Mouse (Mus musculus) liver, postnatal 0 days (tissue): Measurements from ENCODE around the gene Tbc1d8. TPM values are rescaled to one million over a fixed set of nuclear protein-coding genes. Genes with fewer than 3 reads are reported as not detected.

Source experiments
- ATAC-seq: fragments of 200-750 bp; cut with Nextera tagmentation; 2 replicates; pipeline ENCODE4 v1.8.0; 2017; ENCODE audit warnings: mild to moderate bottlenecking, moderate library complexity
- DNase-seq: peaks from one replicate; pipeline ENCODE4 v3.0.0-alpha.2; 2016
- H3K27ac ChIP-seq: fragments of 300-500 bp; sonication (generic); 2 replicates; pipeline ENCODE4 v1.5.1; 2014; ENCODE audit warnings: antibody characterized with exemption, moderate library complexity, mild to moderate bottlenecking, low read depth
- H3K27me3 ChIP-seq: fragments of 300-500 bp; sonication (generic); 2 replicates; pipeline ENCODE4 v1.6.1; 2014; ENCODE audit warnings: low read length, control low read depth, mixed read lengths; ENCODE audit not compliant: insufficient read depth
- H3K36me3 ChIP-seq: fragments of 300-500 bp; sonication (generic); replicated peaks from 2 replicates; pipeline ENCODE4 v1.6.1; 2014; ENCODE audit warnings: mild to moderate bottlenecking, control low read depth, low read length, moderate library complexity, mixed read lengths; ENCODE audit not compliant: insufficient read depth
- H3K4me1 ChIP-seq: fragments of 300-500 bp; sonication (generic); 2 replicates; pipeline ENCODE4 v1.6.1; 2014; ENCODE audit warnings: antibody characterized with exemption, mild to moderate bottlenecking, control low read depth; ENCODE audit not compliant: insufficient read depth
- H3K4me2 ChIP-seq: fragments of 300-500 bp; sonication (generic); 2 replicates; pipeline ENCODE4 v1.6.1; 2014; ENCODE audit warnings: low read depth, mild to moderate bottlenecking, low read length, moderate library complexity, mixed read lengths
- H3K4me3 ChIP-seq: fragments of 300-500 bp; sonication (generic); 2 replicates; pipeline ENCODE4 v1.5.1; 2014; ENCODE audit warnings: low read depth, low read length
- H3K9ac ChIP-seq: fragments of 300-500 bp; sonication (generic); replicated peaks from 2 replicates; pipeline ENCODE4 v1.6.1; 2014; ENCODE audit warnings: mild to moderate bottlenecking, moderate library complexity
- H3K9me3 ChIP-seq: fragments of 300-500 bp; sonication (generic); 2 replicates; pipeline ENCODE4 v1.6.1; 2016; ENCODE audit warnings: mild to moderate bottlenecking, control low read depth, low read length, mixed read lengths
- CTCF ChIP-seq: sonication (generic); IDR thresholded peaks from 2 replicates; pipeline ENCODE4 v1.5.1; 2016; ENCODE audit warnings: antibody characterized with exemption, low read depth
- EP300 ChIP-seq: IDR thresholded peaks from 2 replicates; pipeline ENCODE4 v1.6.1; 2016; ENCODE audit warnings: antibody characterized with exemption, low read depth, mild to moderate bottlenecking
- WGBS: fragments of 180-500 bp; shearing (Covaris S2); extraction: QIAGEN DNeasy Blood & Tissue Kit; methylation state at CpG from one replicate; pipeline ENCODE4 v1.1.7; 2014; ENCODE audit not compliant: insufficient replicate concordance; 5-methylcytosine and 5-hydroxymethylcytosine counted together
- polyA plus RNA-seq: library from polyadenylated mRNA; unstranded; fragments of >200 nt; fragmentation: Nextera tagmentation; extraction: Ambion mirVana; gene quantifications from 2 replicates; pipeline ENCODE4 v1.2.1, GENCODE M21; 2015

Gene Tbc1d8
- polyA plus RNA-seq, 1 experiment from 2014 or later = 8.8 TPM

GRCm38 (mm10) chr1:39502817-39503633, 24.5 kb upstream of the Tbc1d8 start:
- Histone ChIP-seq H3K4me3 (no peak overlapping the region), H3K9me3 (no peaks in the 10 kb centered on the region), H3K4me1 (no peaks in the 10 kb centered on the region), H3K27me3 (no peaks in the 10 kb centered on the region), H3K36me3 (no peaks in the 10 kb centered on the region), H3K4me2 (peak overlapping the region; percentile 29; the same call in 1 of the 2 replicates), H3K9ac (no peak overlapping the region), H3K27ac (peak overlapping the region; percentile 81)
- TF ChIP-seq CTCF (no peak), EP300 (no peak)
- peak; percentile 40 for DNase-seq
- WGBS = 64% methylated on average over 17 of the region's 17 CpGs
- ATAC-seq = peak; percentile 41; the same call in 1 of the 2 replicates

DNA sequence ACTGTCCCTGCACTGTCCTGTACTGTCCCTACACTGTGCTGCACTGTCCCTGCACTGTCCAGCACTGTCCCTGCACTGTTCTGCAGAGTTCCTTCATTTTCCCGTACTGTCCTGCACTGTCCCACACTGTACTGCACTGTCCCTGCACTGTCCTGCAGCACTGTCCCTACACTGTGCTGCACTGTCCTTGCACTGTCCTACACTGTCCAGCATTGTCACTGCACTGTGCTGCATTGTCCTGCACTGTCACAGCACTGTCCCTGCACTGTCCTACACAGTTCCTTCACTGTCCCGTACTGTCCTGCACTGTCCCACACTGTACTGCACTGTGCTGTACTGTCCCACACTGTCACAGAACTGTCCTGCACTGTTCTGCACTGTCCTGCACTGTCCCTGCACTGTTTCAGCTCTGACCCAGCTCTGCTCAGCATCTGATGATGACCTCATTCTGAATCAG, 21.0 kb upstream of the Tbc1d8 start:
- H3K27ac ChIP-seq = no peak overlapping the region
- 0 out of 2 replicates have a peak, but pooled peaks have one; percentile 12 for ATAC-seq

DNA sequence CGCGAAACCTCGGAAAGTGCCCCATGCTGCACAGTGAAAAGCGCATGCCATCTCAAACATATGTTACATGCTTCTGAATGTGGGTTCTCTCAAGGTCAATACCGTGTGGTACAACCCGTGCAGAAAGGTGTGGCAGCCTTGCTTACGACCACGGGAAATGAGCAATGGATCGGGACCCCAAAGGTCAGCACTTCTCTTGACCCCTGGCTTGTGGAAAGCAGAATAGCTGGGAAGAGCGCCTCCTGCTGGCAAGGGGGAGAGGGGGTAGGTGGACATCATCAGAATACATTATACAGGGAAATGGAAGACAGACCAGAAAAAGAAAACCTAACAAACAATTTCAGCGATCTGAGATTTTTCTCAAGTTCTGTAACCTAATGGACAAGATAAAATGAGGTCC, 19.2 kb upstream of the Tbc1d8 start:
- Histone ChIP-seq H3K9ac (no peak overlapping the region), H3K4me1 (no peaks in the 10 kb centered on the region), H3K4me3 (no peak overlapping the region), H3K9me3 (peaks cover 5% of the 10 kb centered on the region; the same call in 1 of the 2 replicates), H3K27ac (no peak overlapping the region), H3K27me3 (no peaks in the 10 kb centered on the region), H3K4me2 (no peak overlapping the region), H3K36me3 (no peaks in the 10 kb centered on the region)
- WGBS = 83% methylated on average over 11 of the region's 11 CpGs
- TF ChIP-seq EP300 (no peak), CTCF (peak; percentile 49)
- DNase-seq = no peak
- ATAC-seq = no peak

More for the DNA sequence above, 21.0 kb upstream of the Tbc1d8 start:
- no peaks in the 10 kb centered on the region for H3K36me3 ChIP-seq
- H3K9me3 ChIP-seq = peaks cover 5% of the 10 kb centered on the region; the same call in 1 of the 2 replicates
- no peak overlapping the region for H3K4me3 ChIP-seq
- TF ChIP-seq EP300 = no peak
- no peak for TF ChIP-seq CTCF
- H3K4me2 ChIP-seq = no peak overlapping the region
- DNase-seq = no peak
- WGBS = 79% methylated on average over 2 of the region's 2 CpGs
- no peaks in the 10 kb centered on the region for H3K27me3 ChIP-seq
- no peaks in the 10 kb centered on the region for H3K4me1 ChIP-seq
- no peak overlapping the region for H3K9ac ChIP-seq

DNA sequence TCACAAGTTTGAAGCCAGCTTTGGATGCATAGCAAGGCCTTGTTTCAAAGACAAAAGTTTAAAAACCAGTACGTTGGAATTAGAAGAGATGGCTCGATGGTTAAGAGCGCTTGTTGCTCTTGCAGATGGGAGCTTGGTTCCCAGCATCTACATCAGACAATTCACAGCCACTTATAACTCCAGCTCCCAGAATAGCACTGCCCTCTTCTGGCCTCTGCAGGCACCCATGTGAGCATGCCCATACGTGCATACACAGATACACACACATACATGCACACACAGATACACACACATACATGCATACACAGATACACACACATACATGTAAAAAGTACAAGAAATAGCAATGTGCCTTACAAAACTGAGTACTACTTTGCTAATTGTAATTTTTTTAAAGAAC, 18.4 kb upstream of the Tbc1d8 start:
- Histone ChIP-seq H3K4me2 (no peak overlapping the region), H3K4me3 (no peak overlapping the region), H3K4me1 (no peaks in the 10 kb centered on the region), H3K9me3 (peaks cover 5% of the 10 kb centered on the region; the same call in 1 of the 2 replicates), H3K9ac (no peak overlapping the region), H3K27me3 (no peaks in the 10 kb centered on the region), H3K36me3 (no peaks in the 10 kb centered on the region), H3K27ac (no peak overlapping the region)
- WGBS = 86% methylated on average over 4 of the region's 4 CpGs
- ATAC-seq (no peak), DNase-seq (no peak)
- TF ChIP-seq EP300 = no peak

- H3K4me3 ChIP-seq = no peak overlapping the region
- WGBS = 32% methylated on average over 3 of the region's 3 CpGs
- TF ChIP-seq CTCF = no peak
- no peak for TF ChIP-seq EP300
- H3K4me2 ChIP-seq = no peak overlapping the region
- H3K27me3 ChIP-seq = no peaks in the 10 kb centered on the region
- DNase-seq (no peak), ATAC-seq (no peak)
- peak overlapping the region; percentile 59; the same call in 1 of the 2 replicates for H3K27ac ChIP-seq
- no peaks in the 10 kb centered on the region for H3K4me1 ChIP-seq
- H3K36me3 ChIP-seq = no peaks in the 10 kb centered on the region
- no peak overlapping the region for H3K9ac ChIP-seq
- peaks cover 5% of the 10 kb centered on the region; the same call in 1 of the 2 replicates for H3K9me3 ChIP-seq
Measured at GRCm38 (mm10) chr1:39493664-39494063, 15.1 kb upstream of the Tbc1d8 start.

DNA sequence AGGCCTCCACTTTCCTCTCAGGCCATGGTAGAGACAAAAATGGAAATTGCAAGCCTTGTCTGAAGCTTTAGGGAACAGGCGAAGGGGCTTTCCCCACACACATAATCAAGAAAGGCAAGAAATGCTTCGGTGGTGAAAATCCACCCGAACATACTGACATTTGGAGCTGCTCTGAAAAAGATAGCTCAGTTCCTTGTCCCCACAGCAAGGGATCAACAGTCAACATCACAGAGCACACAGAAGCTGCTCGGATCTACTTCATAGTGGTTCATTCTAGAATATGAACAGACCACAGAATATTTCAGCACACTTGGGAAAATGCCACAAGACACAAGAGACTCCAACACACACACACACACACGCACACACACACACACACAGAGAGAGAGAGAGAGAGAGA, 14.6 kb upstream of the Tbc1d8 start:
- Histone ChIP-seq H3K9me3 (peaks cover 5% of the 10 kb centered on the region; the same call in 1 of the 2 replicates), H3K36me3 (no peaks in the 10 kb centered on the region), H3K9ac (no peak overlapping the region), H3K4me2 (0 out of 2 replicates have a peak overlapping the region, but pooled peaks have one; percentile 9), H3K27ac (peak overlapping the region; percentile 59; the same call in 1 of the 2 replicates), H3K27me3 (no peaks in the 10 kb centered on the region), H3K4me1 (no peaks in the 10 kb centered on the region), H3K4me3 (no peak overlapping the region)
- TF ChIP-seq EP300 = no peak
- TF ChIP-seq CTCF = no peak
- no peak for DNase-seq
- no peak for ATAC-seq
- WGBS = 43% methylated on average over 5 of the region's 5 CpGs
